Mouse (Mus musculus): ENCODE results near the gene Csmd2. TPM values are rescaled to one million over a fixed set of nuclear protein-coding genes. Genes with fewer than 3 reads are reported as not detected.

The Csmd2 gene
- polyA plus RNA-seq, 1 experiment = not detected

DNA sequence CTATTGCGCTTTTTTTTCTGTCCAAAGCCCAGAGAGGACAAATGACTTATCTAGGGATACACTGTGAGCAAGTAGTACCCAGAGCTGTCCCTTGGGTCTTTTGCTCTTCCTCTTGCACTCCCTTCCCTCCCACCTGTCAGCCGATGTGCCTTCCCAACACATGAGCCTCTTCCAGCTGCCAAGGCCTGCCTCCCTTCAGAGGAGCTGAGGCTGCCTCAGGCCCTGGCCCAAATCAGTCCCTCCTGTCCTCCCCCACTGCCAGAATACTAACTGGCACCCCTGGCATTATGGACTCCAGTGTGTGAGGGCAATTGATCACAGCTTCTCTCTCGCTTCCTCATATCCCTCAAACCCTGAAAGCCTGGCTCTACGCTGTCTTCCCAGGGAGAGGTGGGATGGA, 165.5 kb downstream of the Csmd2 start:
- WGBS = 88% methylated on average over 4 of the region's 4 CpGs

DNA sequence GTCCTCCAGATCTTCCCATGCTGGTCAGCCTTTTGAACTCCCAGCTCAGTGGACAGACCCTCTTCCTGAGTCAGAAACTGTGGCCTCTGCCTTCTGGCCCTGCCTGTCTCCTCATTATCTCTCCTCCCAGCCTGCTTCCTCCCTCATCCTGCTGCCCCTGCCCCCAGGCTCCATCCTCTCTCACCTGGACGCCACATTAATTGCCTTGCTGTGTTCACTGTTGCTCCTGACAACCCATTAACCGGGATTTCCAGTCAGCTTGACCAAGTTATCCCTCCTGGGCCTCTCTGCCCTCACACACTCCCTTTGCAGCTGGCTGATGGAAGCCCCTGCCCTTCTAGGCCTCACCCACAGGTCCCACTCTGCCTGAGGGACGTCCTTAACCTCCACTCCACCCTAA, 167.6 kb downstream of the Csmd2 start:
- WGBS = 27% methylated on average over 3 of the region's 3 CpGs
- Histone ChIP-seq H3K4me1 (ENCODE audit: control insufficient read depth, insufficient read depth, low read length) (no peaks in the 10 kb centered on the region), H3K4me3 (replicated peaks; ENCODE audit: extremely low read depth, low read depth, low read length) (no peak overlapping the region)
- DNase-seq = no peak
- TF ChIP-seq POLR2A (IDR thresholded peaks at IDR 0.05; ENCODE audit: borderline replicate concordance, extremely low read depth, low read depth, low read length) = no peak
- no peak for TF ChIP-seq CTCF (IDR thresholded peaks at IDR 0.05; ENCODE audit: insufficient read depth, low read length)

More for the DNA sequence above, 165.5 kb downstream of the Csmd2 start:
- Histone ChIP-seq H3K4me3 (replicated peaks; ENCODE audit: extremely low read depth, low read depth, low read length) (no peak overlapping the region), H3K4me1 (ENCODE audit: control insufficient read depth, insufficient read depth, low read length) (no peaks in the 10 kb centered on the region)
- no peak for DNase-seq
- TF ChIP-seq CTCF (IDR thresholded peaks at IDR 0.05; ENCODE audit: insufficient read depth, low read length) = no peak
- no peak for TF ChIP-seq POLR2A (IDR thresholded peaks at IDR 0.05; ENCODE audit: borderline replicate concordance, extremely low read depth, low read depth, low read length)

DNA sequence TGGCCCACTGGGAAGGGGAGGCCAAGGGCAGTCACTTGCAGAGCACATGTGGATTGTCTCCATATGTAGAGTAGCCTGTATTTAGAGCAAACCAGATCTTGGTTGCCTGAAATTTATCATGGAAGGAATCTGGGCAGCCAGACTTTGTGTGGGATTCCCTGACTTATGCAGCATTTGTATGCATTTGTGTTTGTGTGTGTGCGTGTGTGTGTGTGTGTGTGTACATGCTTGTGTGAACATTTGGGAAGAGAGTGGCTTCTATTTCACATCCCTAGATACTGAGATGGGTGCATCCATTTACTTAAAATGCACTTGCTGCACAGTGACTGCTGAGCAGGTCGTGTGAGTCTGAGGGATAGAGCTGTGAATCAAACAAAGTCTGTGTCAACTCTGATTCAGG, 173.0 kb downstream of the Csmd2 start:
- Histone ChIP-seq H3K4me1 (ENCODE audit: control insufficient read depth, insufficient read depth, low read length) (no peaks in the 10 kb centered on the region), H3K4me3 (replicated peaks; ENCODE audit: extremely low read depth, low read depth, low read length) (no peak overlapping the region)
- DNase-seq = no peak
- TF ChIP-seq POLR2A (IDR thresholded peaks at IDR 0.05; ENCODE audit: borderline replicate concordance, extremely low read depth, low read depth, low read length) = no peak
- TF ChIP-seq CTCF (IDR thresholded peaks at IDR 0.05; ENCODE audit: insufficient read depth, low read length) = no peak
- WGBS = 75% methylated on average over 2 of the region's 2 CpGs

DNA sequence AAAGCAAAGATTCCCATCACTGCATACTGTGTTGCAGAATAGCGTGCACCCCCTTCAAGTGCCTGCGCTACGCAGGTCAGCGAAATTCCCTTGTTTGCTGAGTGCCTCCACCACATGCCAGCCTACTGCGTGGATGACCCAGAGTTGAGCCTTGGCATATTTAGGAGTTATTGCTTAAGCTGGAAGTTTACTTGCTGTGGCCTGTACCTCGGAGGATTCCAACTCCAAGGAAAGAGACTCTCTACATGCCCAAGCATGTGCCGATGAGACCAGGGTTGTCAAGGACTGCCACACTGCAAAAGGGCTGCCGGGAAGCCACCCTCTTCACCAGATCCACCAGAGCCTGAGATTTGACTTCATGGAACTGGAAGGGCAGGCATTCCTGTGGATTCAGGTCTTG, 182.5 kb downstream of the Csmd2 start:
- no peak for DNase-seq

DNA sequence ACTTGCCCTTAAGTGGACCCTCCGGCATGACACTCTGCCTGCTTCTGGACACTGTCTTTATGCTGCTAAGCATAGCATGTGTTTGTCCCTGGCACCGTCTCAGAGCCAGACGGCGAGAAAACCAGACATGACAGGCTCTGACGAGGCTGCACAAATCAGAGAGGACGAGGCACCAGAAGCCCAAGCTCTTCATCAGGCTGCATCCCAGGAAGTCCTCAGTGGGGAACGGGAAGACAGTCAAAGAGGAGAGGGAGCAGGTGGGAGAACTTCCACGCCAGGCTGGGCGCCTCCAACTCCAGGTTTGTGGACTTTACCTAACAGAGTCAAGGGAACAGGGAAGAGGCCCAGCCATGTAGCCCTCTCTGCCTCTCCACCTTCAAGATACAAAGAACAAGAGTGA, 183.6 kb downstream of the Csmd2 start:
- Histone ChIP-seq H3K4me1 (ENCODE audit: control insufficient read depth, insufficient read depth, low read length) (no peaks in the 10 kb centered on the region), H3K4me3 (replicated peaks; ENCODE audit: extremely low read depth, low read depth, low read length) (no peak overlapping the region)
- WGBS = 79% methylated on average over 9 of the region's 9 CpGs
- no peak for DNase-seq
- TF ChIP-seq POLR2A (IDR thresholded peaks at IDR 0.05; ENCODE audit: borderline replicate concordance, extremely low read depth, low read depth, low read length) = no peak
- no peak for TF ChIP-seq CTCF (IDR thresholded peaks at IDR 0.05; ENCODE audit: insufficient read depth, low read length)

More for the DNA sequence above, 182.5 kb downstream of the Csmd2 start:
- no peaks in the 10 kb centered on the region for H3K4me1 ChIP-seq (ENCODE audit: control insufficient read depth, insufficient read depth, low read length)
- TF ChIP-seq POLR2A (IDR thresholded peaks at IDR 0.05; ENCODE audit: borderline replicate concordance, extremely low read depth, low read depth, low read length) = no peak
- TF ChIP-seq CTCF (IDR thresholded peaks at IDR 0.05; ENCODE audit: insufficient read depth, low read length) = no peak
- H3K4me3 ChIP-seq (replicated peaks; ENCODE audit: extremely low read depth, low read depth, low read length) = no peak overlapping the region
- WGBS = 74% methylated on average over 8 of the region's 8 CpGs

DNA sequence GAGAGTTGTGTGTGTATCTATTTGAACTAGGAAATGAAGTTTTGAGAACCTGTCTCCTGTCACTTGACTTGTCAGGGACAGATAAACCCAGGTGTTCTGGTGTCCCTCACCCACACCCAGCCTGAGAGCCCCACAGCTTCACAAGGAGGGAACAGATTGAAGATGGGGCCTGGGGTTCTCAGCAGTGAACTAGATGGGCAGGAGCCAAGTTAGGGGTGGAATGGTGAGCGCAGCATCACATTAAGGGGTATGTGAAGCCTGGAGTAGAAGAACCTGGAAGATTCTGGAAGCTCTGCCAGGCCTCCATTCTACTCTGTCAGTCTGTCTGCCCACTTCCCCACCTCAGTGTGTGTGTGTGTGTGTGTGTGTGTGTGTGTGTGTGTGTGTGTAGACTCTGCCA, 184.0 kb downstream of the Csmd2 start:
- TF ChIP-seq POLR2A (IDR thresholded peaks at IDR 0.05; ENCODE audit: borderline replicate concordance, extremely low read depth, low read depth, low read length) (no peak), CTCF (IDR thresholded peaks at IDR 0.05; ENCODE audit: insufficient read depth, low read length) (no peak)
- WGBS = 80% methylated on average over 1 of the region's 1 CpGs
- DNase-seq = no peak
- Histone ChIP-seq H3K4me1 (ENCODE audit: control insufficient read depth, insufficient read depth, low read length) (no peaks in the 10 kb centered on the region), H3K4me3 (replicated peaks; ENCODE audit: extremely low read depth, low read depth, low read length) (no peak overlapping the region)

DNA sequence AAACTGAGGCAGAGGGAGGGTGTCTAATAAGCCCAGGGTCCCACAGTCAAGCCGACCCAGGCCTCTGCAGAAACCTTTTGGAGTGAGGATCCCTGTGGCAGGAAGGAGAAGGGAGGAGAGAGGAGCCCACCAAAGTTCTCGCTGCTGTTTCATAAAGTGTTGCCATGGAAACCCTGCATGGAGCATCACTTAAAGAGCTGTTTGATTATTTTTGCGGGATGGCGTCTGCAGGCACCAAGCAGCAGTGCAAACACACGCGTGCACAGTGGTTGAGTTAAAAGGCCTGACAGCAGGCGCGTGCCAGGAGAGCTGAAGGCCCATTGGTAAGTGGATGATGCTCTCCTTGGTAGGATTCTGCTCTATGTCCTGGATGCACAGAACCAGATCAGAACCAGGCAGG, 191.3 kb downstream of the Csmd2 start:
- Histone ChIP-seq H3K4me1 (ENCODE audit: control insufficient read depth, insufficient read depth, low read length) (no peaks in the 10 kb centered on the region), H3K4me3 (replicated peaks; ENCODE audit: extremely low read depth, low read depth, low read length) (no peak overlapping the region)
- 60% methylated on average over 8 of the region's 8 CpGs for WGBS
- DNase-seq = no peak
- TF ChIP-seq POLR2A (IDR thresholded peaks at IDR 0.05; ENCODE audit: borderline replicate concordance, extremely low read depth, low read depth, low read length) = no peak

DNA sequence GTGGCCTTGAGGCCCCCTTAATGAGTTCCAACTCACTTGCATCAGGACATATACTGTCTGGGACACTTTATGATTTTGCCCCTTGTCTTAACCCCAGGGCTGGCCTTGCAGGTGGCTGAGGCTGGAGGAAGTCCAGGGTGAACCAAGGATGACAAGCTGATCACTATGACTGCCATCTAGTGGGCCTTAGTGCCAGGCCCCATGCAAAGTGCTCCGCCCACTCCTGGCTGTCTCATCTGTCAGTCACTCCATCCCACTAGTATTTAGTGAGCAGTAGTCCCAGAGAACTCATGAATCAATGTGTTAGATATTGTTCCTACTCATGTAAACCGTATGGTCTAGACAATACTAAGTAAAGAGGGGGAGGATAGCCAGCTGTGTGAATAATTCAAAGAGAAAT, 191.9 kb downstream of the Csmd2 start:
- TF ChIP-seq CTCF (IDR thresholded peaks at IDR 0.05; ENCODE audit: insufficient read depth, low read length) (no peak), POLR2A (IDR thresholded peaks at IDR 0.05; ENCODE audit: borderline replicate concordance, extremely low read depth, low read depth, low read length) (no peak)
- no peaks in the 10 kb centered on the region for H3K4me1 ChIP-seq (ENCODE audit: control insufficient read depth, insufficient read depth, low read length)
- no peak for DNase-seq
- H3K4me3 ChIP-seq (replicated peaks; ENCODE audit: extremely low read depth, low read depth, low read length) = no peak overlapping the region
- WGBS = 67% methylated on average over 2 of the region's 2 CpGs

DNA sequence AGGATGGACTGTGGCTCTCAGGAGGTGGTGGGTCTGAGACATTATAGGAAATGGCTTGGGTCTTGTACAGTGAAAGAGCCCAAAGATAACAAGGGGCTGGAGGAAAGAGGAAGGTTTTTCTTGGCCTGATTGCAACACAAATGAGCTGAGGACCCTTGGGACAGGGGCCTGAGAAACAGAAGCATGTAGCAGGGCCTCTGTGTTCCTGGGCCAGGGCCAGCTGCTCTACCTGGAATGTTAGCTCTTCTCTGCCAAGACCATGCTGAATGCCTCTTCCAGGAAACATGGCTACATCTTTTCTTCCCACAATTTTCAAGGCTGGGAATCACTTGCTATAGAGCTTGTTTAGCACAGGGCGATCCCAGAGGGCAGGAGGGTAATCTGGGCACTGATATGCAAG, 197.1 kb downstream of the Csmd2 start:
- no peak for DNase-seq
- no peaks in the 10 kb centered on the region for H3K4me1 ChIP-seq (ENCODE audit: control insufficient read depth, insufficient read depth, low read length)
- H3K4me3 ChIP-seq (replicated peaks; ENCODE audit: extremely low read depth, low read depth, low read length) = no peak overlapping the region
- WGBS = 57% methylated on average over 1 of the region's 1 CpGs
- TF ChIP-seq POLR2A (IDR thresholded peaks at IDR 0.05; ENCODE audit: borderline replicate concordance, extremely low read depth, low read depth, low read length) (no peak), CTCF (IDR thresholded peaks at IDR 0.05; ENCODE audit: insufficient read depth, low read length) (no peak)

DNA sequence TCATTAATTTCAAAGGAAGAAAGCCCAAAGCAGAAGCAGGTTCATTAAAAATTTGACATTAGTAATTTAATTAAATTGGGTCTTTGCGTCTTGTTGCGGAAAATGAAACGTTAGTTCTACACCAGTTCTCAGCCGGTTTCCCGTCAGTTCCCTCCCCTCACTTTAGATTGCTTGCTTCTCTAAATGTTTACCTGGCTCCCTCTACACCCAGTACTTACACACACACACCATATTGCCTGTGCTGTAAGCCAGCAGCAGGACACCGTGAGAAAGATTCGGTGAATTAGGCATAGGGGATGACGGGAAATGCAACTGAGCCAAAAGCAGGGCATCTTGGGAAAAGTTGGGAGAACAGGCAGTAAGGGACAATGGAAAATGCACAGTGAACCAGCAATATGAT, 206.8 kb downstream of the Csmd2 start:
- WGBS = 92% methylated on average over 8 of the region's 8 CpGs
- no peak for DNase-seq
- Histone ChIP-seq H3K4me3 (replicated peaks; ENCODE audit: extremely low read depth, low read depth, low read length) (no peak overlapping the region), H3K4me1 (ENCODE audit: control insufficient read depth, insufficient read depth, low read length) (no peaks in the 10 kb centered on the region)
- TF ChIP-seq CTCF (IDR thresholded peaks at IDR 0.05; ENCODE audit: insufficient read depth, low read length) (no peak), POLR2A (IDR thresholded peaks at IDR 0.05; ENCODE audit: borderline replicate concordance, extremely low read depth, low read depth, low read length) (no peak)

Measured in lung, adult 2 months (tissue).